Mouse (Mus musculus) MEL (cell line): ENCODE data around the gene Ssh2.

Experiments used
- CTCF ChIP-seq, 3 experiments: IDR thresholded peaks in 2 of 3; conservative IDR thresholded peaks in 1 of 3; 2 replicates each; pipeline ENCODE4 v1.5.1; 2011 to 2012; ENCODE audit warnings: low read length in 3 of 3, low read depth in 2 of 3, mild to moderate bottlenecking in 2 of 3, improper control_type of control experiment in 1 of 3, inconsistent platforms in 1 of 3, mixed read lengths in 1 of 3, moderate library complexity in 1 of 3; ENCODE audit not compliant: control insufficient read depth in 1 of 3, insufficient read depth in 1 of 3, poor library complexity in 1 of 3, severe bottlenecking in 1 of 3
- NRF1 ChIP-seq: IDR thresholded peaks from 2 replicates; pipeline ENCODE4 v1.6.1; 2014; ENCODE audit warnings: low read depth, mild to moderate bottlenecking, inconsistent platforms, low read length, improper control_type of control experiment, moderate library complexity; ENCODE audit not compliant: poor library complexity, insufficient read depth, severe bottlenecking
- POLR2A ChIP-seq, 2 experiments: IDR thresholded peaks; 2 replicates each; pipeline ENCODE4 v1.6.1; 2011 to 2012; ENCODE audit warnings: low read length in 2 of 2, mild to moderate bottlenecking in 2 of 2, control low read depth in 1 of 2, improper control_type of control experiment in 1 of 2, low read depth in 1 of 2, moderate library complexity in 1 of 2; ENCODE audit not compliant: control insufficient read depth in 1 of 2, insufficient read depth in 1 of 2, poor library complexity in 1 of 2
- RCOR1 ChIP-seq: IDR thresholded peaks from 2 replicates; pipeline ENCODE4 v1.6.1; 2012; ENCODE audit warnings: low read depth, mild to moderate bottlenecking, inconsistent platforms, low read length, improper control_type of control experiment
- TBP ChIP-seq: IDR thresholded peaks from 2 replicates; pipeline ENCODE4 v1.8.0; 2011; ENCODE audit warnings: low read depth, low read length, improper control_type of control experiment
- USF1 ChIP-seq: IDR thresholded peaks from 2 replicates; pipeline ENCODE4 v1.6.1; 2014; ENCODE audit warnings: low read depth, mild to moderate bottlenecking, inconsistent platforms, low read length, improper control_type of control experiment, moderate library complexity

GRCm38 (mm10) chr11:77455770-77456510 is 239.9 kb downstream of the Ssh2 start:
- no peak for TF ChIP-seq POLR2A (IDR thresholded peaks at IDR 0.05; ENCODE audit: control insufficient read depth in 1 of 2, insufficient read depth in 1 of 2, low read depth in 1 of 2, low read length in 2 of 2, poor library complexity in 1 of 2)
- no peak for TF ChIP-seq TBP
- no peak for TF ChIP-seq USF1
- no peak for TF ChIP-seq CTCF (IDR thresholded peaks at IDR 0.05 in 2 of 3, conservative IDR thresholded peaks at IDR 0.05 in 1 of 3; ENCODE audit: control insufficient read depth in 1 of 3, insufficient read depth in 1 of 3, low read depth in 2 of 3, low read length in 3 of 3, poor library complexity in 1 of 3, severe bottlenecking in 1 of 3)
- no peak for TF ChIP-seq RCOR1
- TF ChIP-seq NRF1 = no peak
